Mouse (Mus musculus) cerebellum, adult 11 months (tissue): ENCODE data around the gene Hoxb6.

Experiments used
- DNase-seq: peaks from one replicate; pipeline ENCODE4 v3.0.0; 2022

The Hoxb6 gene

GRCm38 (mm10) chr11:96286739-96287385 lies 5.4 kb upstream of the Hoxb6 start:
- DNase-seq: no peak

GRCm38 (mm10) chr11:96287411-96287810 lies 4.9 kb upstream of the Hoxb6 start:
- DNase-seq: no peak

- no peak for DNase-seq
Measured at GRCm38 (mm10) chr11:96288455-96289221, 3.6 kb upstream of the Hoxb6 start.

- no peak for DNase-seq
Measured at GRCm38 (mm10) chr11:96289293-96289692, 3.0 kb upstream of the Hoxb6 start.

GRCm38 (mm10) chr11:96289837-96290236 lies 2.4 kb upstream of the Hoxb6 start:
- DNase-seq: no peak

GRCm38 (mm10) chr11:96290705-96291355 lies 1.4 kb upstream of the Hoxb6 start:
- DNase-seq: no peak

GRCm38 (mm10) chr11:96292565-96293301 lies 457 bp downstream of the Hoxb6 start:
- DNase-seq: no peak

GRCm38 (mm10) chr11:96293302-96293921 lies 1.1 kb downstream of the Hoxb6 start:
- DNase-seq: no peak

GRCm38 (mm10) chr11:96294245-96295091 lies 2.2 kb downstream of the Hoxb6 start:
- no peak for DNase-seq

GRCm38 (mm10) chr11:96295092-96295835 lies 3.0 kb downstream of the Hoxb6 start:
- no peak for DNase-seq

GRCm38 (mm10) chr11:96296997-96297396 lies 4.7 kb downstream of the Hoxb6 start:
- no peak for DNase-seq

- no peak for DNase-seq
Measured at GRCm38 (mm10) chr11:96297428-96297827, 5.2 kb downstream of the Hoxb6 start.

GRCm38 (mm10) chr11:96297968-96298635 lies 5.8 kb downstream of the Hoxb6 start:
- DNase-seq: no peak

GRCm38 (mm10) chr11:96298895-96299667 lies 6.8 kb downstream of the Hoxb6 start:
- DNase-seq: no peak

- DNase-seq: no peak
Measured at GRCm38 (mm10) chr11:96299781-96300180, 7.5 kb downstream of the Hoxb6 start.

GRCm38 (mm10) chr11:96300354-96301063 lies 8.2 kb downstream of the Hoxb6 start:
- DNase-seq: no peak

GRCm38 (mm10) chr11:96301064-96301431 lies 8.8 kb downstream of the Hoxb6 start:
- DNase-seq: no peak

- no peak for DNase-seq
Measured at GRCm38 (mm10) chr11:96301837-96302236, 9.6 kb downstream of the Hoxb6 start.
